8 mouse cellular contexts compared by ENCODE assay signal in the genomic region with DNA sequence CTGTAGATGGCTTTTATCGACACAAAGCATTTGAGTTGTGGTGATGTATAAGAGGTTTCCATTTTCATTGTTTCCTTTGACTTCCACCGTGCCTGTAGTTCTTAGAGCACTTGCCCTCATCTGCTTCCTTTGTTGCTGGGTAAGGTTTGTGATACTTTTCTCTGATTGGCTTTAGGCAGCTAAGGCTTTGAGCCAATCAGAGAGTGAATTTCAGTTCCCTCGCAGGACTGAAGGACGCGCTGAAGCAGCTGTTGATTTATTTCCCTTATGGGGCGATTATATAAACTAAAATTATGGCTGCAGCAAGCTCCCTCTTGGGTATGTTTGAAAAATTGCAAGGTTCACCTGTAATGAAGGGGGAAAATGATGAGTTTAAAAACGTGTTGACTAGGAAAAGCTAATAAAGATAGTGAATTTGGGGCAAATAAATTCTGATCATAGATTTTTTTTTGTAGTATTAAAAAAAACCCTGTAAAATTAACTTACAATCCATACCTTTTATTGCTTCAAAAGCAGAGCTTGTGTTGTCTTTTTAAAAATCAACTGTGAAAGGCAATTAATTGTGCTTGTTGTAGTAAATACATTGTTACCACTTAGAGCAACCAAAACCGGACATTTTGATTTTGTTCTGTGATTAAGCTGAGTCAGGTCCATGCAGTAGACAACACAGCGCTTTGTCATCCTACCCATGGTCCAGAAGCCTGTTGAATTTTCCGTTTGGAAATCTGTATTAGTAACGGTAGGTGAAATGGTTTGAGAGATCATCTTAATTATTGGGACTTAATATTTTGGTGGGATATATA. TPM values are rescaled to one million over a fixed set of nuclear protein-coding genes. Genes with fewer than 3 reads are reported as not detected.
DNase-seq lines count a peak whose midpoint lies in the region; ATAC-seq and TF ChIP-seq lines count a peak whose summit lies in the region.

No protein-coding gene starts in this region.

- DNase-seq in cerebellum, adult 18-20 months = peak; percentile 38 to 43
- DNase-seq in cerebellum, postnatal 25 days = no peak
- peak; percentile 59 to 83 for DNase-seq in heart, adult 9 months (ENCODE audit: low spot score in 2 of 2)

- H3K27ac ChIP-seq in ES-Bruce4 (ENCODE audit: insufficient read depth, low read length) (peak overlapping the region; percentile 78), macrophage (peak overlapping the region; percentile 43)
- H3K27ac ChIP-seq in cortical plate, adult 2 months (ENCODE audit: insufficient read depth, low read length) = peak overlapping the region; percentile 9
- peak overlapping the region; percentile 68; the same call in 1 of the 2 replicates for H3K27ac ChIP-seq in kidney, embryonic 16.5 days (ENCODE audit: low read length)
- peak overlapping the region; percentile 49; the same call in 1 of the 2 replicates for H3K27ac ChIP-seq in stomach, embryonic 14.5 days (ENCODE audit: low read length)

- no peak for TF ChIP-seq CTCF in ES-Bruce4 (IDR thresholded peaks at IDR 0.05; ENCODE audit: low read depth, low read length)
- no peak for TF ChIP-seq CTCF in cortical plate, adult 2 months (IDR thresholded peaks at IDR 0.05; ENCODE audit: extremely low read depth, insufficient read depth, low read length)

- TF ChIP-seq EP300 in ES-Bruce4 (IDR thresholded peaks at IDR 0.05; ENCODE audit: insufficient read depth, low read depth, low read length) = no peak

- H3K27me3 ChIP-seq in ES-Bruce4 (ENCODE audit: control insufficient read depth, insufficient read depth, low read length, poor library complexity, severe bottlenecking) = no peaks in the 10 kb centered on the region
- H3K27me3 ChIP-seq in kidney, embryonic 16.5 days (ENCODE audit: insufficient read depth, low read length) = no peaks in the 10 kb centered on the region
- no peaks in the 10 kb centered on the region for H3K27me3 ChIP-seq in stomach, embryonic 14.5 days (ENCODE audit: control insufficient read depth, insufficient read depth, low read length)

- no peaks in the 10 kb centered on the region for H3K9me3 ChIP-seq in ES-Bruce4 (replicated peaks; ENCODE audit: control insufficient read depth, insufficient read depth, low read length, poor library complexity, severe bottlenecking)
- H3K9me3 ChIP-seq in kidney, embryonic 16.5 days (ENCODE audit: low read length) = no peaks in the 10 kb centered on the region
- no peaks in the 10 kb centered on the region for H3K9me3 ChIP-seq in stomach, embryonic 14.5 days (ENCODE audit: control insufficient read depth, low read depth, low read length)

- H3K79me2 ChIP-seq in macrophage (ENCODE audit: inconsistent target) = peaks cover 100% of the 10 kb centered on the region

- no peaks in the 10 kb centered on the region; the same call in 1 of the 2 replicates for H3K36me3 ChIP-seq in ES-Bruce4 (ENCODE audit: control insufficient read depth, insufficient read depth, low read length, poor library complexity, severe bottlenecking)
- H3K36me3 ChIP-seq in kidney, embryonic 16.5 days (ENCODE audit: insufficient read depth, low read length) = peaks cover 3% of the 10 kb centered on the region
- H3K36me3 ChIP-seq in macrophage (ENCODE audit: inconsistent target) = 0 out of 2 replicates have a peak, but pooled peaks cover 7% of the 10 kb centered on the region
- no peaks in the 10 kb centered on the region for H3K36me3 ChIP-seq in stomach, embryonic 14.5 days (ENCODE audit: control insufficient read depth, insufficient read depth, low read length)

- peak overlapping the region; percentile 73 for H3K9ac ChIP-seq in ES-Bruce4 (ENCODE audit: low read depth, poor library complexity, severe bottlenecking)
- H3K9ac ChIP-seq in kidney, embryonic 16.5 days (replicated peaks; ENCODE audit: low read length) = no peak overlapping the region
- H3K9ac ChIP-seq in stomach, embryonic 14.5 days (replicated peaks; ENCODE audit: low read depth, low read length) = no peak overlapping the region

- H3K4me3 ChIP-seq in ES-Bruce4 (ENCODE audit: low read depth, low read length) (no peak overlapping the region), macrophage (ENCODE audit: inconsistent target) (no peak overlapping the region)
- no peak overlapping the region for H3K4me3 ChIP-seq in cortical plate, adult 2 months (ENCODE audit: insufficient read depth, low read length)
- H3K4me3 ChIP-seq in kidney, embryonic 16.5 days (ENCODE audit: low read length) = no peak overlapping the region
- no peak overlapping the region for H3K4me3 ChIP-seq in stomach, embryonic 14.5 days (ENCODE audit: low read depth, low read length)

- ATAC-seq in kidney, embryonic 16.5 days (ENCODE audit: low FRiP score, low TSS enrichment) = peak; percentile 83
- peak; percentile 82 for ATAC-seq in stomach, embryonic 14.5 days (ENCODE audit: insufficient number of reproducible peaks, insufficient read depth, low FRiP score, low read depth)

- 0 out of 2 replicates have a peak overlapping the region, but pooled peaks have one; percentile 2 for H3K4me2 ChIP-seq in kidney, embryonic 16.5 days (replicated peaks; ENCODE audit: low read depth, low read length)
- H3K4me2 ChIP-seq in stomach, embryonic 14.5 days (replicated peaks; ENCODE audit: low read depth, low read length) = no peak overlapping the region

- peaks cover 3% of the 10 kb centered on the region for H3K4me1 ChIP-seq in ES-Bruce4 (ENCODE audit: control insufficient read depth, insufficient read depth, low read length)
- peaks cover 9% of the 10 kb centered on the region for H3K4me1 ChIP-seq in cortical plate, adult 2 months (ENCODE audit: control insufficient read depth, insufficient read depth, low read length)
- peaks cover 6% of the 10 kb centered on the region; the same call in 1 of the 2 replicates for H3K4me1 ChIP-seq in kidney, embryonic 16.5 days (ENCODE audit: insufficient read depth, low read length)
- H3K4me1 ChIP-seq in stomach, embryonic 14.5 days (ENCODE audit: control insufficient read depth, insufficient read depth, low read length) = no peaks in the 10 kb centered on the region

- no peak for TF ChIP-seq POLR2A in ES-Bruce4 (IDR thresholded peaks at IDR 0.05; ENCODE audit: insufficient read depth, low read length)
- no peak for TF ChIP-seq POLR2A in cortical plate, adult 2 months (IDR thresholded peaks at IDR 0.05; ENCODE audit: extremely low read depth, insufficient read depth, low read length)

- 32% methylated on average over 11 of the region's 11 CpGs for WGBS in kidney, embryonic 16.5 days
- WGBS in macrophage (ENCODE audit: missing documents) = 23% methylated on average over 11 of the region's 11 CpGs
- WGBS in stomach, embryonic 14.5 days = 28% methylated on average over 11 of the region's 11 CpGs

RNA-seq across cellular contexts. Expression of gene Atf7ip, which starts 48.0 kb away (rescaled TPM):
- 110 and 114 TPM in 2 replicates for polyA plus RNA-seq in ES-Bruce4 (2011; ENCODE audit: insufficient read depth, insufficient read length, low read depth, missing spikeins)
- 39.5 and 47.4 TPM in 2 replicates for polyA plus RNA-seq in cortical plate, adult 2 months (2012; rRNA removed)
- polyA plus RNA-seq in kidney, embryonic 16.5 days (2015; fragmentation: Nextera tagmentation; extraction: Ambion mirVana) = 38.0 and 41.0 TPM in 2 replicates
- 100 to 1,000 TPM in 18 of 26 experiments, 10 to 100 TPM in 8; 42.6 to 322 (median 177) TPM for total RNA-seq in macrophage (2018; cell fraction: chromatin; rRNA removed)
- 10 to 100 TPM in 25 of 26 experiments, 1 to 10 TPM in 1; 4.6 to 80.8 (median 41.8) TPM for total RNA-seq in macrophage (2018; cell fraction: cytosol; rRNA removed)
- 100 to 1,000 TPM in 12 of 26 experiments, 10 to 100 TPM in 14; 27.4 to 183 (median 95.2) TPM for total RNA-seq in macrophage (2018; cell fraction: nucleus; rRNA removed)
- polyA plus RNA-seq in macrophage (2018) = 12.0 to 34.6 TPM (median 17.1 TPM) in 3 replicates
- polyA plus RNA-seq in stomach, embryonic 14.5 days (2014; fragmentation: Nextera tagmentation; extraction: Ambion mirVana) = 49.9 and 59.3 TPM in 2 replicates

Comparison
In these comparisons a context has a peak if more than half of its experiments do, and no peak if none do; other contexts are left out.
1. DNase-seq: peak in cerebellum, adult 18-20 months (2 of 2) and heart, adult 9 months (2 of 2); none in cerebellum, postnatal 25 days (0 of 2).
2. H3K27ac ChIP-seq: peak in every context shown above with its lines; median percentile 78 in ES-Bruce4; 68 in kidney, embryonic 16.5 days; 49 in stomach, embryonic 14.5 days; 43 in macrophage; 9 in cortical plate, adult 2 months.